ENCODE assay signal across 15 mouse cellular contexts in genomic region chr4:74588761-74589160, GRCm38 (mm10).
"Had no signal": no experiment of that assay in that cellular context is flagged by ENCODE, and none has a peak within 500 bp of the region (broad histone marks: within the 10 kb centered on the region; RNA-seq: fewer than 3 reads in every experiment).

No protein-coding gene starts in this region.

- H3K9me3 ChIP-seq: limb, embryonic 10.5 days; liver, embryonic 15.5 days; megakaryocyte, embryonic 14.5 days; midbrain, embryonic 15.5 days; neural tube, embryonic 12.5 days had no signal

- ATAC-seq: lung, postnatal 0 days; midbrain, embryonic 15.5 days had no signal

- H3K9ac ChIP-seq: liver, embryonic 15.5 days; midbrain, embryonic 15.5 days; neural tube, embryonic 12.5 days had no signal

- H3K4me3 ChIP-seq: layer of hippocampus, adult 2 months; limb, embryonic 10.5 days; liver, embryonic 15.5 days; megakaryocyte, embryonic 14.5 days; midbrain, embryonic 15.5 days; neural tube, embryonic 12.5 days had no signal

- H3K27me3 ChIP-seq: liver, embryonic 15.5 days; megakaryocyte, embryonic 14.5 days; midbrain, embryonic 15.5 days; neural tube, embryonic 12.5 days had no signal

- H3K27ac ChIP-seq: kidney, postnatal 0 days; layer of hippocampus, adult 2 months; limb, embryonic 10.5 days; liver, embryonic 15.5 days; midbrain, embryonic 15.5 days; neural tube, embryonic 12.5 days had no signal

- H3K4me1 ChIP-seq: limb, embryonic 10.5 days; liver, embryonic 15.5 days; megakaryocyte, embryonic 14.5 days; midbrain, embryonic 15.5 days; neural tube, embryonic 12.5 days had no signal

- H3K4me2 ChIP-seq: liver, embryonic 11.5 days; liver, embryonic 15.5 days; midbrain, embryonic 11.5 days; midbrain, embryonic 15.5 days; neural tube, embryonic 12.5 days had no signal

- H3K36me3 ChIP-seq: limb, embryonic 10.5 days; liver, embryonic 15.5 days; midbrain, embryonic 15.5 days; neural tube, embryonic 12.5 days had no signal

- DNase-seq: kidney, postnatal 4 days; lung, adult 2 months; lung, postnatal 4 days; thymus, adult 18-20 months; thymus, postnatal 14 days had no signal
